Mouse (Mus musculus): ENCODE results near the gene Gm28230. TPM values are rescaled to one million over a fixed set of nuclear protein-coding genes. Genes with fewer than 3 reads are reported as not detected.

Gene Gm28230
- polyA plus RNA-seq, 1 experiment, result 0.10 TPM

DNA sequence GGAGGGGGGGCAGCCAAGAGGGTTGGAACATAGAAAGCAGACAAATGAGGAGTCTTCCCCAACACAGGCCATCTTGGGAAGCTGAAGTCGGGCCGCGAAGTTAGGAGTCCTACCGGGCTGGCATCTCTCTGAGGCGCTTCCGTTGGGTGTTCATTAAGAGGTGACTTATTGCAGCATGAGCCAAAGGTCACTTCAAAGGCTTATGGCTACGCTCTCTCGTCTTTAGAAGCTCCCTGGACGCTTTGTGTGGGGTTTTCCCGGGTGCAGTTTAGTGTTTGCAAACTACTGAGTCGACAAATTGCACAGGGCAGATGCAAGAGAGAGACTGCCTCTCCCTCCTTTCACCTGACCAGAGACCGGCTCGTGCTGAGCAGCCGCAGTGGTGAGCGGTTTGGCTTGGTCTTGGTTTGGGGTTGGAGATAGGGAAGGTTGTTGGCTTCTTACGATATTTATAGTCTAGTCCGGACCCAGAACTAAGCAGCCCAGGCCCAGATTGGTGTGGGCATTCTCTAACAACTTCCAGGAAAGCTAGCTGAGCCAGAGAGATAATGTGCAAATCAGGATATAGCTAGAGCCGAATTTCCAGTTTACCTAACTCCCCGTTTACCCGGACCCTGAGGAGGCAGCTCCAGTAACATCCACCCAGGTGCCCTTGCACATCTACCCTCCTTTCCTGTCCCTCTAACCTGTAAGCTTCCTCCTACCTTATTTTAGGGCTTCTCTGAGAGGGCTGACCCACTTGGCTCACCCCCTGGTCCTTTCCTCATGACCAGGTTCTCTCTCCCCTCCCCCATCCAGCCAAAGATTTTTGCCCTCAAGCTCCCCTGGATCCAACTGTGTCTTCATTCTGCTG is 12.3 kb downstream of the Gm28230 start:
- no peak overlapping the region for H3K27ac ChIP-seq (ENCODE audit: insufficient read depth, low read depth, low read length)
- 5% methylated on average over 20 of the region's 20 CpGs for WGBS
- no peaks in the 10 kb centered on the region for H3K36me3 ChIP-seq (ENCODE audit: control insufficient read depth, insufficient read depth, low read length)
- no peaks in the 10 kb centered on the region; the same call in 1 of the 2 replicates for H3K4me1 ChIP-seq (ENCODE audit: control insufficient read depth, insufficient read depth, insufficient read length, low read length)
- TF ChIP-seq POLR2A (IDR thresholded peaks at IDR 0.05; ENCODE audit: low read depth, low read length) (no peak), CTCF (IDR thresholded peaks at IDR 0.05; ENCODE audit: extremely low read depth, insufficient read length, insufficient replicate concordance, low read depth, low read length) (no peak)
- peaks cover 64% of the 10 kb centered on the region for H3K27me3 ChIP-seq (ENCODE audit: control insufficient read depth, insufficient read depth, low read length)
- H3K4me3 ChIP-seq (ENCODE audit: low read depth, low read length), result no peak overlapping the region

DNA sequence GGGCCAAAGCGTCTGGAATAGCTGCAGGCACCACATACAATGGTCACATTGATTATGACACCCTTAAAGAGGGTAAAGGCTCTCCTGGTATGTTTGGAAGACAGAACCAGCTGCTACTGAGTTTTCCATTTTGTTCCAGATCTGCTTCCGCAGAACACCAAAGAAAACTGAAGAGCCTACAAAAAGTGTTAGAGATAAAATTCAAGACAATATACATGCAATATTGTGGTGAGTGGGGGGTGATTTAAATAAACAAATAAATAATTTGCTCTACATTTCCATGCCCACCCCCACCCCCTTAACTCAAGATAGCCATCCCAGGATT is 12.9 kb downstream of the Gm28230 start:
- TF ChIP-seq CTCF (IDR thresholded peaks at IDR 0.05; ENCODE audit: extremely low read depth, insufficient read length, insufficient replicate concordance, low read depth, low read length) (no peak), POLR2A (IDR thresholded peaks at IDR 0.05; ENCODE audit: low read depth, low read length) (no peak)
- no peaks in the 10 kb centered on the region; the same call in 1 of the 2 replicates for H3K4me1 ChIP-seq (ENCODE audit: control insufficient read depth, insufficient read depth, insufficient read length, low read length)
- no peaks in the 10 kb centered on the region for H3K36me3 ChIP-seq (ENCODE audit: control insufficient read depth, insufficient read depth, low read length)
- H3K27me3 ChIP-seq (ENCODE audit: control insufficient read depth, insufficient read depth, low read length), result peaks cover 59% of the 10 kb centered on the region
- no peak overlapping the region for H3K4me3 ChIP-seq (ENCODE audit: low read depth, low read length)
- WGBS, result 36% methylated on average over 2 of the region's 2 CpGs
- H3K27ac ChIP-seq (ENCODE audit: insufficient read depth, low read depth, low read length), result no peak overlapping the region

DNA sequence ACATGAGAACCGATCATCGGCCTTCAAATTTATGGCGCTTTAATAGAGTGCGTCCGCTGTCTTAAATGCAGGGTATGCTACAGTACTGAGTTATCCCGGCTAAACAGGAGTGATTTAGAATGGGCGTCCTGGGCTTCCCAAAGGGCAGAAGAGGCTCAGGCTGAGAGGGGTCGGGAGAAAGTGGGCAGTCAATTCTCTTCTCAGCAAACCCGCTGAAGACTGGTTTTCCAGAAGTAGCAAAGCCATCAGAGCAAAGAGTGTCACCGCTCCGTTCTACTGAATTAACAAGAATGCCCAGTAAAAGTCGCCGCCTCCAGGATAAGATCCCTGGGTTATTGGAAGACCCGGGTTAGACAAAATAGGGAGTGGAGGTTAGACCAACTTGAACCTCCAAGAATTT is 13.3 kb downstream of the Gm28230 start:
- WGBS, result 24% methylated on average over 14 of the region's 14 CpGs
- H3K27me3 ChIP-seq (ENCODE audit: control insufficient read depth, insufficient read depth, low read length), result peaks cover 55% of the 10 kb centered on the region
- TF ChIP-seq POLR2A (IDR thresholded peaks at IDR 0.05; ENCODE audit: low read depth, low read length) (no peak), CTCF (IDR thresholded peaks at IDR 0.05; ENCODE audit: extremely low read depth, insufficient read length, insufficient replicate concordance, low read depth, low read length) (no peak)
- no peaks in the 10 kb centered on the region; the same call in 1 of the 2 replicates for H3K4me1 ChIP-seq (ENCODE audit: control insufficient read depth, insufficient read depth, insufficient read length, low read length)
- H3K36me3 ChIP-seq (ENCODE audit: control insufficient read depth, insufficient read depth, low read length), result no peaks in the 10 kb centered on the region
- no peak overlapping the region for H3K27ac ChIP-seq (ENCODE audit: insufficient read depth, low read depth, low read length)
- no peak overlapping the region for H3K4me3 ChIP-seq (ENCODE audit: low read depth, low read length)

DNA sequence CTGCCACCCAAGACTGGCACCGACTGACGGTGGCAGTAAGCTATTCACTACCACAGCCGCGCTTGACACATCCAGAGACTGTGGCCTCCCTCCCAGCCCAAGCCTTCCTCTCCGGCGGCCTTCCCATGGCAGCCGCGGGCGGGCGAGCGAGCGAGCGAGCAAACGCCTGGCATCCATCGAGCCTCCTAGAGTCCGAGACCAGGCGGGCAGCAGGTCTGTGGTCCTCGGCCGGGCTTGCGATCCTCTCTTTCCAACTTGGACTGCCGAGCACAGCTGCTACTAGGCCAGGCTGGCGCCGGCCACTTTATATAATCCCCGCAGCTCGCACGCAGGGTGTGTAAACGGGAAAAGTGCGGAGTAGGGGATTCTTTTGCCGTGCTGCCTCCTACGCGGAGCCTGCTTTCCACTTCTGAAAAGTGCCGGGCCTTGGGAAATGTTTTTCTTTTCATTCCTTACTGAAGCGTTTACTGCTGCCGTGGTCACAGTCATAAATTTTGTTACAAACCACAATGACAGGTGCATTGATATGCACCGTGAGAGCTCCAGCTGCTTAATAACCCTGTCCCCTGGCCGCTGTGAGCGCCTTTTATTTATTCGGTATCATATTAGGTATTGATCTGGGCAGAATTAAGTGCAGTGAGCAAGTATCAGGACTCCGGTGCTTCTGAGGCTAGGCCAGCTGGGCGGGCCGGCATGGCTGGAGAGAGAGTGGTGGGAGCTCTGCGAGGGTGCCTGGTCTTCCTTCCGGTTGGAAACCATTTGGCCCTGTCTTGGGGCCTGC is 14.0 kb downstream of the Gm28230 start:
- peaks cover 53% of the 10 kb centered on the region for H3K27me3 ChIP-seq (ENCODE audit: control insufficient read depth, insufficient read depth, low read length)
- no peak overlapping the region for H3K27ac ChIP-seq (ENCODE audit: insufficient read depth, low read depth, low read length)
- H3K4me3 ChIP-seq (ENCODE audit: low read depth, low read length), result no peak overlapping the region

DNA sequence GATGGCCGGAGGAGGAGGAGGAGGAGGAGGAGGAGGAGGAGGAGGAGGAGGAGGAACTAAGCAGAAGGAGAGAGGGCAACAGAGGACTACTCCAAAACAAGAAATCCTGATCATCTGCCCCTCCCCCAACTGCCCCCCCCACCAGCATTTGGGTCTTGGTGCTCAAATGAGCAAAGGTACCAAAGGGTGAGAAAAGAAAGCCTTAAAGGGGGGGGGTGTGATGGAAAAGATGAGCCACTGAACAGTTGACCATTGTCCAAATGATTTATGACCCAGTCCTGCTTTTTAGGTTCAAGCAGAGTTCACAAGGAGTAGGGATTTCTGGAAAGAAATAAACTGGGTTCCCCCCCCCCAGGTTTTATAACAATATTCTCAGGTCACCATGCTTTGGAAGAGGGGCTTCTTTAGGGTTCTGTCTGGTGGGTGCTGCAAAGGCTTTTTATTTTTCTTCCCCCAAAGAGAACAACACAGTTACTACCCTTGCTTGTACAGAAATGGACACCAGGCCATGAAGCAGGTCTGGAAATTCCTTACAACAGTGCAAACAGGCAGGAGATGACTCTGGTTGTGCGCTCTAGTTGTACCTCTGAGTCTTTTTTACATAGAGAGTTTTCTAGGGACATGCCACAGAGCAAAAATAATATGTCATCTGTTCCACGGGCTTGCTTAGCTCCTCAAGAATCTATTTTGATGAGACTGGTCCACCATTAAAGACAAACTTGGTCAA is 14.9 kb downstream of the Gm28230 start:
- Histone ChIP-seq H3K36me3 (ENCODE audit: control insufficient read depth, insufficient read depth, low read length) (no peaks in the 10 kb centered on the region), H3K4me3 (ENCODE audit: low read depth, low read length) (no peak overlapping the region)
- WGBS, result 56% methylated on average over 2 of the region's 3 CpGs

More for the DNA sequence above, 14.0 kb downstream of the Gm28230 start:
- 12% methylated on average over 43 of the region's 43 CpGs for WGBS
- H3K36me3 ChIP-seq (ENCODE audit: control insufficient read depth, insufficient read depth, low read length), result no peaks in the 10 kb centered on the region
- no peaks in the 10 kb centered on the region; the same call in 1 of the 2 replicates for H3K4me1 ChIP-seq (ENCODE audit: control insufficient read depth, insufficient read depth, insufficient read length, low read length)
- TF ChIP-seq CTCF (IDR thresholded peaks at IDR 0.05; ENCODE audit: extremely low read depth, insufficient read length, insufficient replicate concordance, low read depth, low read length) (no peak), POLR2A (IDR thresholded peaks at IDR 0.05; ENCODE audit: low read depth, low read length) (no peak)

DNA sequence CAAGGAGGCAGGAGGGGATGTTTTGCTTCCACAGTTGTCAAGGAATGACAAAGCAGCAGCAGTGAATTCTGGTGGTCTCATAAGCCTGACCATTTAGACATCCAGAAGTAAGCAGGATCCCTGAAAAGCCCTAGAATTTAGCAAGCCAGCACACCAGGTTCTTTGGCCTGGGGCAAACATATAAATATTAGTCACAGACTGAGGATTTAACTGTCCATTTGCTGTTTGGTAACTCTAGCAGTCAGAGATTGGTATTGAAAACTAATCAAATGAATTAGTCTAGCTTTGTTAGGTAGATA is 15.4 kb downstream of the Gm28230 start:
- Histone ChIP-seq H3K27me3 (ENCODE audit: control insufficient read depth, insufficient read depth, low read length) (peaks cover 58% of the 10 kb centered on the region), H3K4me3 (ENCODE audit: low read depth, low read length) (no peak overlapping the region), H3K4me1 (ENCODE audit: control insufficient read depth, insufficient read depth, insufficient read length, low read length) (no peaks in the 10 kb centered on the region; the same call in 1 of the 2 replicates), H3K36me3 (ENCODE audit: control insufficient read depth, insufficient read depth, low read length) (no peaks in the 10 kb centered on the region), H3K27ac (ENCODE audit: insufficient read depth, low read depth, low read length) (no peak overlapping the region)
- TF ChIP-seq CTCF (IDR thresholded peaks at IDR 0.05; ENCODE audit: extremely low read depth, insufficient read length, insufficient replicate concordance, low read depth, low read length) (no peak), POLR2A (IDR thresholded peaks at IDR 0.05; ENCODE audit: low read depth, low read length) (no peak)

More for the DNA sequence above, 14.9 kb downstream of the Gm28230 start:
- no peaks in the 10 kb centered on the region; the same call in 1 of the 2 replicates for H3K4me1 ChIP-seq (ENCODE audit: control insufficient read depth, insufficient read depth, insufficient read length, low read length)
- TF ChIP-seq CTCF (IDR thresholded peaks at IDR 0.05; ENCODE audit: extremely low read depth, insufficient read length, insufficient replicate concordance, low read depth, low read length) (no peak), POLR2A (IDR thresholded peaks at IDR 0.05; ENCODE audit: low read depth, low read length) (no peak)
- H3K27me3 ChIP-seq (ENCODE audit: control insufficient read depth, insufficient read depth, low read length), result peaks cover 54% of the 10 kb centered on the region
- no peak overlapping the region for H3K27ac ChIP-seq (ENCODE audit: insufficient read depth, low read depth, low read length)
